Mouse (Mus musculus) C2C12 (cell line): ENCODE results near the gene Tdp1.

Experiments used
- CEBPB ChIP-seq: IDR thresholded peaks from one replicate; pipeline ENCODE4 v1.6.1; 2011; ENCODE audit warnings: low read depth, mild to moderate bottlenecking, control low read depth, moderate library complexity
- CTCF ChIP-seq: IDR thresholded peaks from one replicate; pipeline ENCODE4 v1.5.1; 2011; ENCODE audit not compliant: control insufficient read depth, insufficient read depth, insufficient read length
- MAX ChIP-seq: IDR thresholded peaks from one replicate; pipeline ENCODE4 v1.6.1; 2011; ENCODE audit warnings: mild to moderate bottlenecking, control low read depth
- USF1 ChIP-seq: IDR thresholded peaks from one replicate; pipeline ENCODE4 v1.6.1; 2011; ENCODE audit warnings: low read depth, mild to moderate bottlenecking, control low read depth, moderate library complexity

DNA sequence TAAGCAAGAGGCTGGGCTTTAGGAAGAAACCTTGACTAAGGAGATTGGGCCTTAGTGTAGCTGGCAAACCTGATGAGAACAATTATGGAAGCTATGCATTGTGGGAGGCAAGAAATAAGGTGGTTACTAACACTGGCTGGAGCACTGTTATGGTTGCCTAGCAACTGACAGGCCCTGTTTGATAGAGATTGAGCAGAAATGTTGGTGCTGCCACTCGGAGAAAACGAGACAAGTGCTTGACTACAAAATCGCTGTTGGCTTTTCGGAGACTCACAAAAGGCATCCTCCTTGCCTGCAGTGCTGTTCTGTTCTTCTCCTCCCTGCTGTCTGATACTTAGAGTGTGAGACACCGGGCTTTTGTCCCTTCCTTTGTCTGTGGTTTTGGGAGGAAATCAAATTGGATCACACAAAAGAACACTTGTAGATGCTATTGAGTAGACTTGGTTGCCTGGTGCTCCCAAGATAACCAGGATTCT lies 38.9 kb downstream of the Tdp1 start:
- TF ChIP-seq CTCF: no peak
- TF ChIP-seq MAX: no peak
- no peak for TF ChIP-seq CEBPB
- TF ChIP-seq USF1: no peak
